Mouse (Mus musculus) neural tube, embryonic 15.5 days (tissue): Measurements from ENCODE around the gene Vav2. TPM values are rescaled to one million over a fixed set of nuclear protein-coding genes. Genes with fewer than 3 reads are reported as not detected.

Experiments
- ATAC-seq: fragments of 200-750 bp; cut with Nextera tagmentation; 2 replicates; pipeline ENCODE4 v1.8.0; 2017; ENCODE audit warnings: mild to moderate bottlenecking, moderate TSS enrichment, moderate library complexity; ENCODE audit not compliant: low FRiP score
- H3K27ac ChIP-seq: fragments of 300-500 bp; sonication (generic); replicated peaks from 2 replicates; pipeline ENCODE4 v1.5.1; 2015; ENCODE audit warnings: mild to moderate bottlenecking, inconsistent platforms
- H3K27me3 ChIP-seq: fragments of 300-500 bp; sonication (generic); replicated peaks from 2 replicates; pipeline ENCODE4 v1.6.1; 2015; ENCODE audit warnings: inconsistent platforms
- H3K36me3 ChIP-seq: fragments of 300-500 bp; sonication (generic); 2 replicates; pipeline ENCODE4 v1.6.1; 2015; ENCODE audit warnings: inconsistent platforms
- H3K4me1 ChIP-seq: fragments of 300-500 bp; sonication (generic); 2 replicates; pipeline ENCODE4 v1.6.1; 2015; ENCODE audit warnings: inconsistent platforms
- H3K4me2 ChIP-seq: fragments of 300-500 bp; sonication (generic); 2 replicates; pipeline ENCODE4 v1.6.1; 2015; ENCODE audit warnings: inconsistent platforms, mild to moderate bottlenecking, moderate library complexity
- H3K4me3 ChIP-seq: fragments of 300-500 bp; sonication (generic); replicated peaks from 2 replicates; pipeline ENCODE4 v1.5.1; 2015; ENCODE audit warnings: mild to moderate bottlenecking, inconsistent platforms
- H3K9ac ChIP-seq: fragments of 300-500 bp; sonication (generic); replicated peaks from 2 replicates; pipeline ENCODE4 v1.6.1; 2015; ENCODE audit warnings: mild to moderate bottlenecking, inconsistent platforms
- H3K9me3 ChIP-seq: fragments of 300-500 bp; sonication (generic); replicated peaks from 2 replicates; pipeline ENCODE4 v1.6.1; 2016; ENCODE audit warnings: inconsistent platforms
- WGBS: fragments of 180-500 bp; shearing (Covaris S2); methylation state at CpG from one replicate; pipeline ENCODE4 v1.1.7; 2015; ENCODE audit warnings: mixed read lengths; 5-methylcytosine and 5-hydroxymethylcytosine counted together
- polyA plus RNA-seq: library from polyadenylated mRNA; unstranded; fragments of >200 nt; fragmentation: Nextera tagmentation; extraction: Ambion mirVana; gene quantifications from 2 replicates; pipeline ENCODE4 v1.2.1, GENCODE M21; 2015

Vav2 gene
- polyA plus RNA-seq, 1 experiment from 2014 or later, result 15.5 TPM

DNA sequence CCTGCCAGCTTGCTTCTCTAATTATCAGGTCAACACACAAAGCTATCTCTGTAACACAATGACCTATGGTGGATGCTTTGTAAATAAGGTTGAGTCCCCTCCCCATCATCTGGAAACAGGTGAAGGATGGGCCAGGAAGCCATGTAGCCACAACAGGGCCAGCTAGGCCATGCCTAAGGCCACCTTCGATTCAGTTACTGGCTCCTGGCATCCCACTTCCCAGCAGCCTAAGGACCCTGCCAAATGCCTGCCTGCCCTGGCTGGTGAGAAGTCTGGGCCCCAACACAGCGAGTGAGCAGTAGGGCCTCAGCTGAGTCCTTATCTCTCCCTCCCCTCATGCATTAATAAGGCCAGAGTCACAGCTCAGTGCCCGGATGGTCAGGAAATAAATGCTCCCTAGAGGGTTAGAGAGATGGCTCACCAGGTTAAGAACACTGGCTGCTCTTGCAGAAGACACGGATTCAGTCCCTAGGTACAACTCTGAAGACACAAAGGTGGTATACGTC is 9.1 kb downstream of the Vav2 start:
- no peak for ATAC-seq
- Histone ChIP-seq H3K27ac (peak overlapping the region; percentile 37; the same call in 1 of the 2 replicates), H3K27me3 (no peaks in the 10 kb centered on the region), H3K9me3 (no peaks in the 10 kb centered on the region), H3K4me3 (no peak overlapping the region), H3K9ac (peak overlapping the region; percentile 26; the same call in 1 of the 2 replicates), H3K36me3 (no peaks in the 10 kb centered on the region), H3K4me2 (no peak overlapping the region), H3K4me1 (peaks cover 85% of the 10 kb centered on the region)
- WGBS, result 38% methylated on average over 5 of the region's 5 CpGs

DNA sequence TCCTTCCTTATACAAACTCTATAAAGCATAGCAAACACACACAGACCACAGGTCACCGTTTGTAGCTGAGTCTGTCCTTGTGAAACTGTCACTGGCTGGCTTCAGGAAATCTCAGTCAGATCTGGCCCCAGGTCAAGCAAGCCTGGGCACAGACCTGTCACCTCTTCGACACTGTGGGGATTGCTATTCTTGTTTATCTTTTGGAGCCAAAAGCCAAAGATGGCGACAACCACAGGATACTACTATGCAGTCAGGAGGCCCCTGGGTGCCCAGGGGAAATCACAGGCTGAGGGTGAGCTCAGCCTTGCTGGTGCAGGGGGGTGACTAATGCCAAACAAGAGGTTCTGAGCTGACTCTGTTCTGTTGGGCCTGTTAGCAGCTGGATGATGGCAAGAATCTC is 10.4 kb downstream of the Vav2 start:
- 43% methylated on average over 3 of the region's 3 CpGs for WGBS
- Histone ChIP-seq H3K27me3 (no peaks in the 10 kb centered on the region), H3K9me3 (no peaks in the 10 kb centered on the region), H3K4me3 (no peak overlapping the region), H3K36me3 (no peaks in the 10 kb centered on the region), H3K4me1 (peaks cover 85% of the 10 kb centered on the region), H3K27ac (no peak overlapping the region), H3K4me2 (no peak overlapping the region), H3K9ac (no peak overlapping the region)
- ATAC-seq, result no peak

DNA sequence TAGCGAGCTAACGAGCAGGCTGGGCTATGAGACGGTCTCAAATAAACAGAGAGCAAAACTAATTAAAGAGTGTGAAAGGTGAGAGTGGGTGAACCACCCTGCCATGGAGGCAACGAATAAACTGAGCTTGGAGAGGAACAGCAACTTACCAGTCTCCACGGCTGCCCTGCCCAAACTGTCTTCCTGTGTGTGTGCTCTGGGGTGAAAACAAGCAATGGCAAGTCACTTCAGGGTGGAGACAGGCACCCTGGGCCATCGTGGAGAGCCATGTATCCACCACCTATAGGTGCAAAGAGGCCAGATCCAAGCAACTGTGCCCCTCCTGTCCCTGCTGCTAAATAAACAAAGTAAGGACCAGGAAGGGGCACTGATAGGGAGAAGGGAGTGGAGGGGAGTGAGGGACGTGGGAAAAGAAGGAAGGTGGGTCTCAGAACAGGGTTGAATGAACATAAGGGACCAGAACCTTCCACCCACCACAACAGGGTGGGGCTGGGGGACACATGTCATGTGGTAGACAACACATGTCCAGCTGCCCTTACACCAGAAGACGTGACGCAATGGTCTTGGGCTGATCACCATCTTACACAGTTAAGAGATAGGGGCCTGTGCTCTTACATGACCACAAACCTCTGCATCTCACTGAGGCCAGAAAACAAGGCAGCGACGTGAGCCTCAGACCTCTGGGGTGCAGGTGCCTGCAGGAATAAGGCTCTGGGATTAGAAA is 11.6 kb downstream of the Vav2 start:
- 54% methylated on average over 11 of the region's 11 CpGs for WGBS
- H3K27ac ChIP-seq, result no peak overlapping the region
- no peak for ATAC-seq

DNA sequence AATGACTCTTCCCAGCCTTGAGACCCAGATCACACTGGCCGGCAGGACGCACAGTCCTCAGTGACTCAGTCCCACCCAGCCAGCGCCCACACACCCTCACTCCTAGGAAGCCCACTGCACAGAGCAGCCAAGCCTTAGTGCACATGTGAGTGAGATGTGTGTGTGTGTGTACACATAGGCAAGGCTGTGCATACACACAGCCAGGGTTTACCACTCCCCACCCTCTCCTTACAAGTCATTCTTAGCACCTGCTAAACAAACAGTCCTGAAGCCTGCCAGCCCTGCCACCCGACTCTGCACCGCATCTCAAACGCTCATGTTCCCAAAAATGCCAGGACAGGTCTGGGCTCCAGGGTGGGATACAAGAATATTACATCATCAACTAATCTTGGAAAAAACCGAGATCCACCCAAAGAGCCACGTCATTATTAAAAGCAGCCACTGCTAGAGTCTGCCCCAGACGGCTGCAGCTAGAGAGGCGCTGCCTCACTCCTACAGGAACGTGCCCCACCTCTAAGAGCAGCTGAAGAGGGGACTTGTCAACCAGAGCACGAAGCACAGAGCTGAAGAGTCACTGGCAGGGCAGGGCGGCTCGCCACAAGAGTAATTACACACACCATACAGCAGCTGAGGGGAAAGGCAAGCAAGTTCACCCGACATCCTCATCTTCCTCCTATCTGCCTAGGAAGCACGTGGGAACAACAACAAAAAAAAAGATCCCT is 12.7 kb downstream of the Vav2 start:
- H3K4me3 ChIP-seq, result no peak overlapping the region
- peak overlapping the region; percentile 25 for H3K4me2 ChIP-seq
- H3K9me3 ChIP-seq, result no peaks in the 10 kb centered on the region
- H3K4me1 ChIP-seq, result peaks cover 87% of the 10 kb centered on the region
- WGBS, result 11% methylated on average over 16 of the region's 16 CpGs
- no peaks in the 10 kb centered on the region for H3K36me3 ChIP-seq
- no peaks in the 10 kb centered on the region for H3K27me3 ChIP-seq
- H3K9ac ChIP-seq, result 0 out of 2 replicates have a peak overlapping the region, but pooled peaks have one; percentile 2
- peak; percentile 53 for ATAC-seq
- peak overlapping the region; percentile 64 for H3K27ac ChIP-seq

More for the DNA sequence above, 11.6 kb downstream of the Vav2 start:
- no peak overlapping the region for H3K4me3 ChIP-seq
- H3K9me3 ChIP-seq, result no peaks in the 10 kb centered on the region
- H3K27me3 ChIP-seq, result no peaks in the 10 kb centered on the region
- no peak overlapping the region for H3K4me2 ChIP-seq
- no peaks in the 10 kb centered on the region for H3K36me3 ChIP-seq
- H3K9ac ChIP-seq, result no peak overlapping the region
- peaks cover 89% of the 10 kb centered on the region for H3K4me1 ChIP-seq

DNA sequence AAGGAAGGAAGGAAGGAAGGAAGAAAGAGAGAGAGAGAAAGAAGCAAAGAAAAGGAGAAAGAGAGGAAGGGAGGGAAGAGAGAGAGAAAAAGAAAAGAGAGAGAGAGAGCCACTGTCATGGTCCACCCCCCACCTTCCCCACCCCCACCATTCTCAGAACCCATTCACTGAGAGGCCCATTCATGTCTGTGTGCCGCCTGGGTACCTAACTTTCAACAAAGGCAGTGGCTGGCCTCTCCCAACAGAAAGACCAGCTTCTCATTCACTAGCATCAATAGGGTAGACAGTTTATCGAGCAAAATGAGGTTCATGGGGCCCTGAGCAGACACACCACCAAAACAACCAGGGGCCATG is 13.3 kb downstream of the Vav2 start:
- no peaks in the 10 kb centered on the region for H3K9me3 ChIP-seq
- 0 out of 2 replicates have a peak, but pooled peaks have one; percentile 7 for ATAC-seq
- no peaks in the 10 kb centered on the region for H3K36me3 ChIP-seq
- H3K4me1 ChIP-seq, result peaks cover 85% of the 10 kb centered on the region
- no peak overlapping the region for H3K9ac ChIP-seq
- peak overlapping the region; percentile 25 for H3K4me2 ChIP-seq
- WGBS, result 6% methylated on average over 2 of the region's 2 CpGs
- H3K4me3 ChIP-seq, result no peak overlapping the region
- H3K27ac ChIP-seq, result peak overlapping the region; percentile 64
- no peaks in the 10 kb centered on the region for H3K27me3 ChIP-seq

DNA sequence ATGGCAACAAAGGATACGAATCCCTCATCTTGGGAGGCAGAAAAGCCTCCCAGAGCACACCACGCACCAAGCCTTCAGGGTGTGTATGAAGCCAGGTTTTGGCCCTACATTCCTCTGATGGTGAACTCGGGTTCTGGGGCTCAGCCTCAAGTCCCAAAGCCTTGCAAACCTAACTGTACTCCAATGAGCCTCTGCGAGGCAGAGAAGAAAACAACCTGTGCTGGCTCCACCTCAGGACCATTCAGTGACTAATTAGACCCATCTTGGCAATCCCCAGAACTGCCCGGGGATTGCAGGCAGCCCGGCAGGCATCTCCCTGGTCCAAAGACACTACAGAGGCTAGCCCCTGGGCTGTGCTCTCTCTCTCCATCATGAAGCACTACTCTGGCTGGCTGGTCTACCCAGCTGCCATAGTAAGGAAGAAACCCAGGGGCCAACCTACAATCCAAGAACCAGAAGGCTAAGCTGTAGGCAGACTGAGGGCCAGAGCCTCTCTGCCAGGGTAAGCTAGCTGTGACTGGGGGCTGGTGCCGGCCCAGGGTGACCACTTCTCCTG is 14.5 kb downstream of the Vav2 start:
- 6% methylated on average over 7 of the region's 7 CpGs for WGBS
- peaks cover 85% of the 10 kb centered on the region for H3K4me1 ChIP-seq
- no peak for ATAC-seq
- no peak overlapping the region for H3K9ac ChIP-seq
- no peak overlapping the region for H3K4me3 ChIP-seq
- H3K27ac ChIP-seq, result peak overlapping the region; percentile 70
- no peaks in the 10 kb centered on the region for H3K27me3 ChIP-seq
- no peaks in the 10 kb centered on the region for H3K9me3 ChIP-seq
- peak overlapping the region; percentile 5; the same call in 1 of the 2 replicates for H3K4me2 ChIP-seq
- H3K36me3 ChIP-seq, result no peaks in the 10 kb centered on the region

DNA sequence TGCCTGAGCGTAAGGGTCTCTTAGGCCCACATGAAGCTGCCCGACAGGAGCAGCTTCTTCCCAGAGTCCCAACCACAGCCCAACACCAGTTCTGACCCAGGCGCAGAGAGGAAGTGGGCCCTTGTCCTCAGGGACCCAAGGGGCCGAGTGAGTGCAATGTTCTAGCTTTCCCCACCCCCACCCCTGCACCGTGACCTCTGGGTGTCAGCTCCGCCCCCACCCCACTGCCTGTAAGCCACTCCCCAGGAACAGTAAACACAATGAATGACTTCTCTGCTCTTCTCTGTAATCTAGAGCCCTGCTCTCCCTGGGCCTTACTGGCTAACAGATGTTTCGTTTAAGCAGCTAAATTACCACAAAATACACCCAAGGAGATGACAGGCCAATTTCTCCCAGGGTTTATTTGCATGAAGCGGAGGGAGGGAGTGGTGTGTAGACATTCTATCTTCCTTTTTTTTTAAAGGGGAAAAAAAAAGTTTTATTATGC is 15.1 kb downstream of the Vav2 start:
- no peaks in the 10 kb centered on the region for H3K36me3 ChIP-seq
- H3K4me1 ChIP-seq, result peaks cover 87% of the 10 kb centered on the region
- ATAC-seq, result no peak
- no peak overlapping the region; the same call in 1 of the 2 replicates for H3K9ac ChIP-seq
- no peaks in the 10 kb centered on the region for H3K27me3 ChIP-seq
- H3K9me3 ChIP-seq, result no peaks in the 10 kb centered on the region
- peak overlapping the region; percentile 70 for H3K27ac ChIP-seq
- H3K4me3 ChIP-seq, result no peak overlapping the region
- H3K4me2 ChIP-seq, result peak overlapping the region; percentile 5; the same call in 1 of the 2 replicates
- WGBS, result 6% methylated on average over 8 of the region's 8 CpGs

DNA sequence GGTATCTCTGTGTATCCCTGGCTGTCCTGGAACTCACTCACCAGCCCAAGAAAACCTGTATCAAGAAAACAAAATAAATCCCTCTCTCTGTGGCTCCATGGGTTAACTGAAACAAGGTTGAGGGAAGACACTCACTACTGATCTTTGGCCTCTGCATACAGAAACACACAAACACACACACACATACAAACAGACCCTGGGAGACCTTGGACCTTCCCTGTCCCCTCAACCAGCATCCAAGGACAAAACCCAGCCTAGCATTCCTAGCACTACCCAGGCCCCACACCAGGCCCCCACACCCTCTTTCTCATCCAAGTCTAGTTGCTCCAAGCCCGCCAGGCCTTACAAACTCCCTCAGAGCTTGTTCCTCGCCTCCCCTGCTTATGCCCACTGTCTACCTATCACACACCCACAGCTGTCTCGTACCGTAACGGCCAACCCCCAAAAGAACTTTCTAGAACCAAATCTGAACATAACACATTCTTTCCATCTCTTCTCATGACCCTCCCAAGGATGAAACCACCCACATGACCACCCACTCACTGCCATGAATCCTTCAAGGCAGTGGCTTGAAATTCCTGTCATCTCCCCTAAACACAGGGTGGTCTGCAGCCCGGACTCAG is 16.2 kb downstream of the Vav2 start:
- Histone ChIP-seq H3K4me1 (peaks cover 82% of the 10 kb centered on the region), H3K9ac (no peak overlapping the region), H3K9me3 (no peaks in the 10 kb centered on the region), H3K36me3 (no peaks in the 10 kb centered on the region), H3K4me3 (no peak overlapping the region), H3K27me3 (no peaks in the 10 kb centered on the region), H3K4me2 (no peak overlapping the region), H3K27ac (no peak overlapping the region)
- no peak for ATAC-seq
- WGBS, result 85% methylated on average over 6 of the region's 6 CpGs

DNA sequence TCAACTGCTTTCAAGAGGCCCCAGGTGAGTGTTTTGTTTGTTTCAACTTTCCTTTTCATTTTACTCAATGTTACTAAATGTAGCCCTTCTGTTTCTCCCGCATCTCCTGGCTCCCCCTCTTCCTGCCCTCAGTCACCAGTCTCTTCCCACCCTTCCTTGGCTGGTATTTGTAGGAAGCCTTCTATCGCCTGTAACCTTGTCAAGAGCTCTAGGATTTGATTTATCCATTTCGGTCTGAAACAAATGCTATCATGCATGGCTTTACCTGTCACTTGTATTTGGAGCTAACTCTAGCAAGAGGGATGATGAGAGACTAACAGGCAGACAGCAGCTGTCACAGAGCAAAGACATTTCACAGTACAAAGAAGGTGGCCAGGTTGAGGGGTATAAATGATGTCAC is 18.6 kb downstream of the Vav2 start:
- Histone ChIP-seq H3K27ac (no peak overlapping the region), H3K9ac (no peak overlapping the region), H3K27me3 (no peaks in the 10 kb centered on the region), H3K4me1 (peaks cover 84% of the 10 kb centered on the region), H3K4me2 (no peak overlapping the region), H3K9me3 (no peaks in the 10 kb centered on the region), H3K4me3 (no peak overlapping the region), H3K36me3 (no peaks in the 10 kb centered on the region)
- ATAC-seq, result no peak
- 72% methylated on average over 3 of the region's 3 CpGs for WGBS

DNA sequence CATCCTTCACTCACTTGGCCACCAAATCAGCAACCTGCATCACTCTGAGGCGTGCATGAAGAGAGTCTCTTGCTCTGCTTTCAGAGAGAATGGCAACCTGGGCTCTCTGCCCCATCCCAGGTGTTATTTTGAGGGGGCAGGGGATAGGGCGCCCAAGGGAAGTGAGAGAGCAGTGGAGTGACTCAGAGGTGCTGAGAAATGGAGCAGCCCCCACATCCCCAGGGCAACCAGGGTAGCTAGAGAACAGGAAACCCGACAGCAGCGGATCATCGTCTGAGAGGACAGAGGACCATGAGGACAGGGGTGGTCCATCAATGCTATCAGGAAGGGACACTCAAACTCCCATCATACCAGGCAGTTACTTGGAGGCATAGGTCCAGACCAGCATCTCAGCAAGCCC is 19.9 kb downstream of the Vav2 start:
- Histone ChIP-seq H3K27me3 (no peaks in the 10 kb centered on the region), H3K27ac (no peak overlapping the region), H3K4me1 (peaks cover 73% of the 10 kb centered on the region), H3K4me3 (no peak overlapping the region), H3K9ac (no peak overlapping the region), H3K36me3 (no peaks in the 10 kb centered on the region), H3K9me3 (no peaks in the 10 kb centered on the region), H3K4me2 (no peak overlapping the region)
- no peak for ATAC-seq
- 92% methylated on average over 5 of the region's 5 CpGs for WGBS

DNA sequence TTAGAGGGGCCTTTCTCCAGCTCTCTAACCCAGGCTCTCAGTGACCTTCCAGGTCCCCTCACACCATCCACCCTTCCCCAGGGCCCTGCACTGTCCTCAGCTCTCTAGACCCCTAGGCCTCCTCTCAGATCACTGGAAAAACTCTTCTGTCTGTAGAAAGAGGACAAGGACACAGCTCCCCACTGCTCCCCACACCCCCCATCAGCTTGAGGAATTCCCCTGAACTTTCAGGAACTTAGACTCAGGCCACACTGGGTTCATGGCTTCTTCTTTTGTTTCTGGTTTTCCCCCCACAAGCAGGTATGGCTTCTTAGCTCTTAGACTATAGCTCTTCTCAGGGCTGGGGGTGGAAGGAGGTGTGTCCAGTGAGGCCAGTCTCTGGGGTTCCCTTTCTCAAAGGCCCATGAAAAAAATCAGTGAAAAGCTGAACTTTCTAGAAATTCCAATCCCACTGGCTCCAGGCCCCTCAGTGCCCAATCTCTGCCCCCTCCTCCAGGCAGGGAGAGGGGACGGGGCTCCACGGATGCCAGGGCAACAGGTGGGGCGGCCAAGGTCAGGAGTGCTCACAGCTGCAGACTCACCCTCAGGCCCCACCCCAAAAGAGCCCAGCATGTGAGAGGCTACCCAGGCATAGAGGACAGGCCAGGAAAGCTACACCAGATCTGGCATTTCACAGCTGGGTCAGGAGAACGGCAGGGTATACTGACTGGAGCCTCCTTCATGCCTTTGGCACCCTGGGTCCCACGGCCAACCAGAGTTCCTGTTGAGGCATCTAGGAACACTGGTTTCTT is 21.5 kb downstream of the Vav2 start:
- no peaks in the 10 kb centered on the region for H3K27me3 ChIP-seq
- no peak overlapping the region for H3K9ac ChIP-seq
- no peak overlapping the region for H3K4me2 ChIP-seq
- ATAC-seq, result no peak; the same call in 1 of the 2 replicates
- H3K4me3 ChIP-seq, result no peak overlapping the region
- WGBS, result 61% methylated on average over 5 of the region's 5 CpGs
- no peaks in the 10 kb centered on the region for H3K9me3 ChIP-seq
- peaks cover 62% of the 10 kb centered on the region for H3K4me1 ChIP-seq
- H3K27ac ChIP-seq, result no peak overlapping the region
- H3K36me3 ChIP-seq, result no peaks in the 10 kb centered on the region
